Mouse (Mus musculus): ENCODE measurements at regions not wholly inside any gene's neighbourhood (a gene's known extent, or its start where the extent isn't known, plus 50 kb on each side); places are given as distances from the start of the nearest gene placed in this dataset.

DNA sequence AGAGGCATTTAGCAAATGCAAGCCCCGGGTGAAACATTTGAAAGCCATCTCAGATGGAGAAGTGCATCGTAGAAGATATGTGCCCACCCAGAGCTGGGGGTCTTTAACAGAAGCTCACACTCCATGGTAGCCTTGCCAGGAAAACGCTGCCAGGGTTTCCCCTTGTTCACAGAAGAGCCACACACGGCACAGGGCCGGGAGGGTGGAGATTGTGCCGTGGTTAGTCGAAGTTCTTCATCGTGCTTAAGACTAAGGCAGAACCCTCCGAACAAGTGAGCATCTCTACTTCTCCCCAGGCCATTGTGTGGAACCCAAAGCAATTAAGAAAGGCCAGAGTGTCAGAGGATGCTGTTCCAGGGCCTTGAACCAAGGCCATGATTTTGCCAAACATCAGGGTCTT is 61.3 kb upstream of the Ppara start:
- Histone ChIP-seq H3K9ac (peak overlapping the region; percentile 98), H3K4me3 (ENCODE audit: low read depth, low read length) (peak overlapping the region; percentile 99), H3K9me3 (ENCODE audit: low read length) (no peaks in the 10 kb centered on the region), H3K27me3 (ENCODE audit: insufficient read depth, low read length) (no peaks in the 10 kb centered on the region), H3K36me3 (ENCODE audit: insufficient read depth) (0 out of 2 replicates have a peak, but pooled peaks cover 4% of the 10 kb centered on the region), H3K4me1 (ENCODE audit: insufficient read depth) (peaks cover 36% of the 10 kb centered on the region), H3K4me2 (ENCODE audit: low read depth) (peak overlapping the region; percentile 91), H3K27ac (ENCODE audit: low read depth, low read length) (peak overlapping the region; percentile 100)
- TF ChIP-seq CTCF (IDR thresholded peaks at IDR 0.05; ENCODE audit: low read depth) = no peak
- ATAC-seq (no peak), DNase-seq (no peak)
- WGBS = 21% methylated on average over 9 of the region's 9 CpGs

DNA sequence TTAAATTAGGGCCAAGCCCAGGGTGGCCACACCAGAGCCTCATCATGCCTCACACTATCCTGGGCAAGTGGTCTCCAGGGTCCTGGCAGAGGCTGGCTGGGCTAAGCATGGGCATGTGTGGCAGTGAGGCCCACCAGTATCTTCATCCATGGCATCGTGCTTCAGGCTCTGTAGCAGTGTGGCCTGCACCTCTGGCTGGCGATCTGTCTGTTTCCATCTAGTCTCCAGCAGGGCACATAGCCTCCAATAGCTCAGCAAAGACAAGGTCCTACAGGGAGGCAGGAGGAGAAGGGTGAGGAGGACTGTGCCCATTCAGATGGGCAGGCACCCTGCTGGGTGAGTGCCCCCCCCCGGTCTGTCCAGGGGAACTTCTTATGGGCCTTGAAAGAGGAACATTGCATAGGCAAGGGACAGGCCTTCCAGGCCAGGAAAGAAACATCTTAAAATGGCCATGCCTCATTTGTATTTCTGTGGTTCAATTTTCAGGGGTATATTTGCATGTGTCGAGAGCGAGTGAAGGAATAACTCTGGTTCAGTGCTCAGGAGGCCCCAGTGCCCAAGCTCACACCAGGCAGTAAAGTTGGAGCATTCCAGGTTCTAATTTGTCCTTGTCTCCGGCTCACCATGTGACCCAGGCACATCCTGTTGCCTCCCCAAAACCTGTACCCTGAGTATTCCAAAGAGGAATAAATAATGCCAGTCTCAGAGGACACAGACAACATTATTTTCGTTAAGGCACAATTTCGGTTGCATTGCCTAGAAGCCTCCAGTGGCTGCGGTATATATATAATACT is 60.4 kb upstream of the Ppara start:
- ATAC-seq (no peak), DNase-seq (no peak)
- TF ChIP-seq CTCF (IDR thresholded peaks at IDR 0.05; ENCODE audit: low read depth) = no peak
- no peaks in the 10 kb centered on the region for H3K9me3 ChIP-seq (ENCODE audit: low read length)
- peak overlapping the region; percentile 98 for H3K9ac ChIP-seq
- peak overlapping the region; percentile 99 for H3K4me3 ChIP-seq (ENCODE audit: low read depth, low read length)
- 46% methylated on average over 9 of the region's 9 CpGs for WGBS
- peak overlapping the region; percentile 91 for H3K4me2 ChIP-seq (ENCODE audit: low read depth)
- peak overlapping the region; percentile 100 for H3K27ac ChIP-seq (ENCODE audit: low read depth, low read length)
- H3K36me3 ChIP-seq (ENCODE audit: insufficient read depth) = 0 out of 2 replicates have a peak, but pooled peaks cover 4% of the 10 kb centered on the region
- no peaks in the 10 kb centered on the region for H3K27me3 ChIP-seq (ENCODE audit: insufficient read depth, low read length)
- peaks cover 34% of the 10 kb centered on the region for H3K4me1 ChIP-seq (ENCODE audit: insufficient read depth)

DNA sequence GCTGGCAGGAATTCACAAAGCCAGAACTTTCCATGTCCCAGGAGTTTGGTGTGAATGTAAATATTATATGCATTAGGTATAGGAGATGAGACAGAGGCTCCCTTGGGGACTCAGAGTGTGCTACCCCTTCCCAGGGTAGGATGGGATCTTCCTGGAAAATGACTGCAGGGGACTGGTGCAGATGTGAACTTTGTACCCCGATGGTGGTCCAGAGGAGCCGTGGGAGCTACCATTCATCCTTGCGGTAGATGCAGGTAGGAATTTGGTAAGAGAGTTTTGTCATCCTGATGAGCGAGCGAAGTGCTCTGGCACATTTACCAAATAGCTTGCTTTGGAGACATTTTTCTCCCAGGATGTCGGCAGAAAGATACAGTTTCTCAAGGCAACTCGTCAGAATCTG is 59.7 kb upstream of the Ppara start:
- 0 out of 2 replicates have a peak overlapping the region, but pooled peaks have one; percentile 16 for H3K27ac ChIP-seq (ENCODE audit: low read depth, low read length)
- TF ChIP-seq CTCF (IDR thresholded peaks at IDR 0.05; ENCODE audit: low read depth) = no peak
- no peaks in the 10 kb centered on the region for H3K27me3 ChIP-seq (ENCODE audit: insufficient read depth, low read length)
- peak overlapping the region; percentile 99 for H3K4me3 ChIP-seq (ENCODE audit: low read depth, low read length)
- ATAC-seq (no peak), DNase-seq (no peak)
- peak overlapping the region; percentile 75 for H3K9ac ChIP-seq
- H3K36me3 ChIP-seq (ENCODE audit: insufficient read depth) = 0 out of 2 replicates have a peak, but pooled peaks cover 4% of the 10 kb centered on the region
- H3K9me3 ChIP-seq (ENCODE audit: low read length) = no peaks in the 10 kb centered on the region
- 50% methylated on average over 7 of the region's 7 CpGs for WGBS
- peak overlapping the region; percentile 91 for H3K4me2 ChIP-seq (ENCODE audit: low read depth)
- H3K4me1 ChIP-seq (ENCODE audit: insufficient read depth) = peaks cover 32% of the 10 kb centered on the region

DNA sequence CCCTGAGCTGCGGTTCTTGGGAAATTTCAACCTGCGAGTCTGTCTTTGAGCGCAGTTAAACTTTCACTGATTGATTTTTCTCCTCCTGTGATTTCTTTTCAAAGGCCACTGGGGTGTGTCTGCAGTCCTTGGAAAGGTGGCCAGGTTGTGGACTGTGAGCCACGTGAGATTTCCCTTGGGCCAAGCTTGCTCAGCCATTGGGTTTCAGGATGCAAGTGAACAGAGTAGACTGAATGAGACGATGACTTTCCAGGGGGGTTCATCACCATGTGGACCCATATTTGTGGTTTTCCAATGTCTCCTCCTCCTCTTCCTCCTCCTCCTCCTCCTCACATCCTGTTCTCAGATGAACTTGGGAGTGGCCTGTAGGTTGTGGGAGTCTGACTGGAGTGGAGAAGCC is 59.0 kb upstream of the Ppara start:
- 0 out of 2 replicates have a peak, but pooled peaks cover 4% of the 10 kb centered on the region for H3K36me3 ChIP-seq (ENCODE audit: insufficient read depth)
- H3K27me3 ChIP-seq (ENCODE audit: insufficient read depth, low read length) = no peaks in the 10 kb centered on the region
- peaks cover 32% of the 10 kb centered on the region for H3K4me1 ChIP-seq (ENCODE audit: insufficient read depth)
- H3K9ac ChIP-seq = peak overlapping the region; percentile 75
- no peak for TF ChIP-seq CTCF (IDR thresholded peaks at IDR 0.05; ENCODE audit: low read depth)
- peak overlapping the region; percentile 91 for H3K4me2 ChIP-seq (ENCODE audit: low read depth)
- H3K4me3 ChIP-seq (ENCODE audit: low read depth, low read length) = peak overlapping the region; percentile 99
- WGBS = 62% methylated on average over 5 of the region's 5 CpGs
- no peak overlapping the region for H3K27ac ChIP-seq (ENCODE audit: low read depth, low read length)
- ATAC-seq (no peak), DNase-seq (no peak)
- no peaks in the 10 kb centered on the region for H3K9me3 ChIP-seq (ENCODE audit: low read length)

DNA sequence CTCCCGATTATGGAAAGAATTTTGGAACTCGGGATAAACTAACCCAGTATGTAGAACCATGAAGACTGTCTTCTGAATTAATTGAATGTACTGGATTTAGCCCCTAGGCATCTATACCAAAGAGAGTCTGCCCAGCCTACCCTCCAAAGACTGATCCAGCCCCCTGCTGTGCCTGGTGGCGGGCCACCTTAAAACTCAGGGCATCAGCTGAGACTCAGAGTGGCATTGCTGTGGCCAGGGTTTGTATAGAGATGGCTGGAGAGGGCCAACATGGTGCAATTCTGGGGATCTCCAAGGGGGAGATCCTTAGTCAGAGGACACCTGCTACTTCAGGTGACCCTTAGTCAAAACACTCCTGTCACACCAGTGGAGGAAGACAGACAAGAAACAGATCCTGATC is 58.6 kb upstream of the Ppara start:
- peak overlapping the region; percentile 75 for H3K9ac ChIP-seq
- peaks cover 32% of the 10 kb centered on the region for H3K4me1 ChIP-seq (ENCODE audit: insufficient read depth)
- DNase-seq (no peak), ATAC-seq (no peak)
- TF ChIP-seq CTCF (IDR thresholded peaks at IDR 0.05; ENCODE audit: low read depth) = no peak
- 41% methylated on average over 3 of the region's 3 CpGs for WGBS
- peak overlapping the region; percentile 91 for H3K4me2 ChIP-seq (ENCODE audit: low read depth)
- 0 out of 2 replicates have a peak, but pooled peaks cover 4% of the 10 kb centered on the region for H3K36me3 ChIP-seq (ENCODE audit: insufficient read depth)
- no peaks in the 10 kb centered on the region for H3K9me3 ChIP-seq (ENCODE audit: low read length)
- peak overlapping the region; percentile 23; the same call in 1 of the 2 replicates for H3K27ac ChIP-seq (ENCODE audit: low read depth, low read length)
- no peaks in the 10 kb centered on the region for H3K27me3 ChIP-seq (ENCODE audit: insufficient read depth, low read length)
- H3K4me3 ChIP-seq (ENCODE audit: low read depth, low read length) = peak overlapping the region; percentile 99

DNA sequence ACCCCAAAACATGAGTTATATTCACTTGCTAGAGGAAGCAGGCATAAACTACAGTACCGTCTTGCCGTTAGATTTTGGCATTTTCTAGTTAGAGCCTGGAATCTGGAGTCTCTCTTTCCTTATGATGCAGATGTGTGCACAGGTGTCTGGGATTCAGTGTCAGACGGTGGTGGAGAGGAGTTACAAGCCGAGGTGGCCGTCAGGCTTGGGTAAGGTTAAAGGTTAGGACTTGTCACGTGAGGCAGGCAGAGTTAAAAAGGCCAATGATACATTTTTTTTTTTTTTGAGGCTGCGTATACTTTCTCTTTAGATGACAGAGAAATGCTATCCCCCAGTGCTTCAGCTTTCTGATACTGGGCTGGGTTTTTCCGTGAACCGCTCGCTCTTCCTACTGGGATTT is 57.9 kb upstream of the Ppara start:
- peak overlapping the region; percentile 75 for H3K9ac ChIP-seq
- 43% methylated on average over 10 of the region's 10 CpGs for WGBS

DNA sequence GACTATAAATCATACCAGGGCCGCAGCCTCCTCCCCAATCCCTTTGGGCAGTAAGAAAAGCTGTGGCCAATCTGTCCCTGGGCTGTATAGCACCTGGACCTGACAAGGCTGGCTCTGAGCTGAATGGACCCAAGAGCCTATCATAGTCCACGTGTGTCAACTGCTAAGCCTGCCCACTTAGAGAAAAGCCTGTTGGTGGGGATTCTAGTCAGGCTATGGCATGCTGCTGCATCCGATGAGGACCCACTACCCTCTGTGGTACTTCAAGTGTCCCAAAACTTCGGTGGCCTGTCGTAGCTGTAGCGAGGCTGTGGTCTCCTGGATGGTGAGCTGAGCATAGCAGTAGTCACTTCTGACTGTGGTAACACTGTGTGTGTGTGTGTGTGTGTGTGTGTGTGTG is 57.4 kb upstream of the Ppara start:
- DNase-seq (no peak), ATAC-seq (no peak)
- Histone ChIP-seq H3K36me3 (ENCODE audit: insufficient read depth) (0 out of 2 replicates have a peak, but pooled peaks cover 4% of the 10 kb centered on the region), H3K9ac (peak overlapping the region; percentile 75), H3K27ac (ENCODE audit: low read depth, low read length) (peak overlapping the region; percentile 92), H3K4me1 (ENCODE audit: insufficient read depth) (peaks cover 39% of the 10 kb centered on the region), H3K27me3 (ENCODE audit: insufficient read depth, low read length) (no peaks in the 10 kb centered on the region), H3K9me3 (ENCODE audit: low read length) (no peaks in the 10 kb centered on the region), H3K4me2 (ENCODE audit: low read depth) (peak overlapping the region; percentile 91), H3K4me3 (ENCODE audit: low read depth, low read length) (peak overlapping the region; percentile 99)
- WGBS = 29% methylated on average over 6 of the region's 6 CpGs
- no peak for TF ChIP-seq CTCF (IDR thresholded peaks at IDR 0.05; ENCODE audit: low read depth)

More for the DNA sequence above, 57.9 kb upstream of the Ppara start:
- Histone ChIP-seq H3K36me3 (ENCODE audit: insufficient read depth) (0 out of 2 replicates have a peak, but pooled peaks cover 4% of the 10 kb centered on the region), H3K9me3 (ENCODE audit: low read length) (no peaks in the 10 kb centered on the region), H3K4me3 (ENCODE audit: low read depth, low read length) (peak overlapping the region; percentile 99), H3K4me1 (ENCODE audit: insufficient read depth) (peaks cover 35% of the 10 kb centered on the region), H3K4me2 (ENCODE audit: low read depth) (peak overlapping the region; percentile 91), H3K27me3 (ENCODE audit: insufficient read depth, low read length) (no peaks in the 10 kb centered on the region), H3K27ac (ENCODE audit: low read depth, low read length) (0 out of 2 replicates have a peak overlapping the region, but pooled peaks have one; percentile 92)
- ATAC-seq (no peak), DNase-seq (no peak)
- TF ChIP-seq CTCF (IDR thresholded peaks at IDR 0.05; ENCODE audit: low read depth) = no peak

Data from forebrain, postnatal 0 days (tissue).